Mouse (Mus musculus) kidney, postnatal 0 days (tissue): Measurements from ENCODE around the gene Foxm1. TPM values are rescaled to one million over a fixed set of nuclear protein-coding genes. Genes with fewer than 3 reads are reported as not detected.

Experiments
- ATAC-seq: fragments of 200-750 bp; cut with Nextera tagmentation; replicated peaks from 2 replicates; pipeline ENCODE4 v1.8.0; 2017; ENCODE audit warnings: low read depth, moderate number of reproducible peaks, moderate TSS enrichment, moderate library complexity; ENCODE audit not compliant: low FRiP score
- DNase-seq: peaks from one replicate; pipeline ENCODE4 v3.0.0-alpha.2; 2016; ENCODE audit warnings: low spot score
- H3K27ac ChIP-seq: fragments of 300-500 bp; sonication (generic); 2 replicates; pipeline ENCODE4 v1.5.1; 2014; ENCODE audit warnings: mild to moderate bottlenecking
- H3K27me3 ChIP-seq: fragments of 300-500 bp; sonication (generic); 2 replicates; pipeline ENCODE4 v1.6.1; 2014; ENCODE audit warnings: low read length, mixed read lengths; ENCODE audit not compliant: insufficient read depth
- H3K36me3 ChIP-seq: fragments of 300-500 bp; sonication (generic); 2 replicates; pipeline ENCODE4 v1.6.1; 2014; ENCODE audit warnings: low read length, mixed read lengths; ENCODE audit not compliant: insufficient read depth
- H3K4me1 ChIP-seq: fragments of 300-500 bp; sonication (generic); replicated peaks from 2 replicates; pipeline ENCODE4 v1.6.1; 2014; ENCODE audit warnings: antibody characterized with exemption, low read length, mixed read lengths; ENCODE audit not compliant: insufficient read depth
- H3K4me2 ChIP-seq: fragments of 300-500 bp; sonication (generic); 2 replicates; pipeline ENCODE4 v1.6.1; 2014; ENCODE audit warnings: mild to moderate bottlenecking, low read length, moderate library complexity, mixed read lengths
- H3K4me3 ChIP-seq: fragments of 300-500 bp; sonication (generic); replicated peaks from 2 replicates; pipeline ENCODE4 v1.5.1; 2014; ENCODE audit warnings: low read depth, low read length
- H3K9ac ChIP-seq: fragments of 300-500 bp; sonication (generic); 2 replicates; pipeline ENCODE4 v1.6.1; 2014; ENCODE audit warnings: low read depth, low read length
- H3K9me3 ChIP-seq: fragments of 300-500 bp; sonication (generic); replicated peaks from 2 replicates; pipeline ENCODE4 v1.6.1; 2016; ENCODE audit warnings: low read length, inconsistent platforms, mixed read lengths
- CTCF ChIP-seq: IDR thresholded peaks from 2 replicates; pipeline ENCODE4 v1.5.1; 2016; ENCODE audit warnings: antibody characterized with exemption, low read depth, mild to moderate bottlenecking, moderate library complexity
- WGBS: fragments of 180-500 bp; shearing (Covaris S2); extraction: QIAGEN DNeasy Blood & Tissue Kit; methylation state at CpG from one replicate; pipeline ENCODE4 v1.1.7; 2014; 5-methylcytosine and 5-hydroxymethylcytosine counted together
- polyA plus RNA-seq: library from polyadenylated mRNA; unstranded; fragments of >200 nt; fragmentation: Nextera tagmentation; extraction: Ambion mirVana; gene quantifications from 2 replicates; pipeline ENCODE4 v1.2.1, GENCODE M21; 2015

The Foxm1 gene
- polyA plus RNA-seq, 1 experiment from 2014 or later: 11.8 TPM

DNA sequence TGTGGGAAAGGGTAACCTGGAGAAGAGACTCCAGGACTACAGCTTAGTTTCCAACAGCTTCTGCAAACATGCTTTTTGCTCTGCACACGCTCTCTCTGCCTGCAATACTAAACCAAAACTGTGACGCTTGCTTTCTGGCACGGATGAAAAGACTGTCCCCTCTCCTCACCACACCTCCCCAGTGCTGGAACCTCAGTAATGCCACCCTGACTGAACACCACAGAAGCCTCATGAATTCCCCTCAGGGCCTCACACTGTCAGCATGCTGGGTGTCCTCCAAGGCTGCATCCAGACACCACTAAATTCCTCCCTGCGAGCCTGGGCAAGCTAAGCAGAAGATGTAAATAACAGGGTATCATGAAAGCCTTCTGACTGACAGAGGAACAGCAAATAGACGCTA, 23.9 kb upstream of the Foxm1 start:
- ATAC-seq: no peak
- no peak overlapping the region for H3K4me3 ChIP-seq
- peak; percentile 34 for DNase-seq
- WGBS: 22% methylated on average over 5 of the region's 5 CpGs
- TF ChIP-seq CTCF: no peak
- H3K36me3 ChIP-seq: no peaks in the 10 kb centered on the region
- H3K9me3 ChIP-seq: no peaks in the 10 kb centered on the region
- peaks cover 8% of the 10 kb centered on the region; the same call in 1 of the 2 replicates for H3K4me1 ChIP-seq
- H3K27ac ChIP-seq: peak overlapping the region; percentile 2; the same call in 1 of the 2 replicates
- no peaks in the 10 kb centered on the region for H3K27me3 ChIP-seq
- no peak overlapping the region for H3K4me2 ChIP-seq
- no peak overlapping the region for H3K9ac ChIP-seq

DNA sequence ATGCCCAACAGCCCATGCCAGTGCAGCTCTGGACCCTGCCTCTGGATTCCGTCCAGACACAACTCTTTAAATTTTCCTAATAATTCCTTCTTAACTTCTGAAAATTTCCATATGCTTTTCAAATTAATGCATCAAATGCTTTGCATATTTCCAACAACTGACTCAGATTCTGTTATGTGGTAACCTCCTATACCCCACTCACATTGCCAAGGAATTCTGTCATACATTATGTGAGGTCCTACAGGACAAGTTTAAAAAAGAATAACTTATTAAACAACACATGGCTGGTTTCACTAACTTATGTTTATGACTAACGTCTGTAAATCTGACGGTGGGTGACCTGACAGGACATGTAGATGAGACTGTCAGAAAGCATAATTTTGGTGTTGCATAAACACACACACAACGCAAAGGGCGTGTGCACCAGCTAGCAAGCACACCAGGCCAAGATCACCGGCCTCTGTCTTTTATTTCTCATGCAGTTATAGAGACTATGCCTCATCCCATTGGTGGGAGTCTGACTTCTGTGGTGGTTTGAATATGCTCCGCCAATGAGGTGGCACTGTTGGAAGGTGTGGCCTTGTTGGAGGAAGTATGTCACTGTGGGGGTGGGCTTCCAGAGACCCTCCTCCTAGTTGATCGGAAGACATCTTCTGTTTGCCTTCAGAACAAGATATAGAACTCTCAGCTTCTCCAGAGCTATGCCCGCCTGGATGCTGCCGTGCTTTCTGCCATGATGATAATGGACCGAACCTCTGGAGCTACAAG, 20.6 kb upstream of the Foxm1 start:
- no peak overlapping the region for H3K9ac ChIP-seq
- H3K36me3 ChIP-seq: no peaks in the 10 kb centered on the region
- no peaks in the 10 kb centered on the region for H3K9me3 ChIP-seq
- WGBS: 85% methylated on average over 11 of the region's 11 CpGs
- peak; percentile 24; the same call in 1 of the 2 replicates for ATAC-seq
- peak; percentile 62 for DNase-seq
- no peak overlapping the region for H3K4me3 ChIP-seq
- H3K27me3 ChIP-seq: no peaks in the 10 kb centered on the region
- no peak overlapping the region for H3K4me2 ChIP-seq
- peaks cover 3% of the 10 kb centered on the region; the same call in 1 of the 2 replicates for H3K4me1 ChIP-seq
- peak overlapping the region; percentile 47 for H3K27ac ChIP-seq
- no peak for TF ChIP-seq CTCF

DNA sequence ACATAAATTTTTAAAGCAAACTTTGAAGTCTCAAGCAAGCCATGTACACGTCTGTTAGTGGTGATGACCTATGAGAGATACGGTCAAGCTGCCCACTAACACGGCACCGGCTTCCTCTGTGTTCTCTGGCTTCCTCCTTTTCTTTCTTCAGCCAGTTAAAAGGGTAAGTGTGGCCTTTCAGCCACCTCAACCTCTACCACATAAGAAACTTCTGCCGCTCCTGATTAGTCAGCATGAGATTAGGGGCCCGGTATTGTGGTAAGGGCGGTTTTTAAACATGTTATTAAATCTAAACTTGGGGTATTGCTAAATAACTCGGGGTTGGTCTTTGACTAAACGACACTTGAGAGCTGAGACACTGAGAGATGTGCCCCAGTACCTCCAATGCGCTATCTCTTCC, 17.1 kb upstream of the Foxm1 start:
- DNase-seq (no peak), ATAC-seq (no peak)
- Histone ChIP-seq H3K4me2 (no peak overlapping the region), H3K36me3 (no peaks in the 10 kb centered on the region), H3K27me3 (no peaks in the 10 kb centered on the region), H3K9ac (no peak overlapping the region), H3K27ac (no peak overlapping the region), H3K4me1 (no peaks in the 10 kb centered on the region), H3K9me3 (no peaks in the 10 kb centered on the region), H3K4me3 (no peak overlapping the region)
- WGBS: 77% methylated on average over 10 of the region's 10 CpGs
- TF ChIP-seq CTCF: no peak

DNA sequence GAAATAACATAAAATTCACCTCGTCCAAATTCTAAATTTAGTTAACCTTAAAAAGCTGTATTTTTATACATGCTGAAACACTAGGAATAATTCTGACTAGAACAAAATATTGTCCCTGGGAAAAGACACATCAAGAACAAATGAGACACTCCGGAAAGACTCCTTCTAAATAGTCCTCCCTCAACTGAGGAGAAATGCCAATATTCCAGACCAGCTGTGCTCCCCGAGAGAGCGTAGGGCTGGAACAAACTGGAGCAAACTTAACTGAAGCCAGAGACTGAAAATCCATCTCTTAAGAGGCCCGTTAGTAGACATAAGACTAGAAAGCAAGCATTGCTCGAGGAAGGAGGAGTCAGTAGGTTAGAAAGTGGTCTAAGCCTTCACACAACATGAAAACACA, 16.0 kb upstream of the Foxm1 start:
- Histone ChIP-seq H3K4me2 (no peak overlapping the region), H3K9me3 (no peaks in the 10 kb centered on the region), H3K27ac (no peak overlapping the region), H3K9ac (no peak overlapping the region), H3K4me3 (no peak overlapping the region), H3K27me3 (no peaks in the 10 kb centered on the region), H3K36me3 (no peaks in the 10 kb centered on the region), H3K4me1 (no peaks in the 10 kb centered on the region)
- TF ChIP-seq CTCF: no peak
- WGBS: 75% methylated on average over 6 of the region's 6 CpGs
- DNase-seq (no peak), ATAC-seq (no peak)

DNA sequence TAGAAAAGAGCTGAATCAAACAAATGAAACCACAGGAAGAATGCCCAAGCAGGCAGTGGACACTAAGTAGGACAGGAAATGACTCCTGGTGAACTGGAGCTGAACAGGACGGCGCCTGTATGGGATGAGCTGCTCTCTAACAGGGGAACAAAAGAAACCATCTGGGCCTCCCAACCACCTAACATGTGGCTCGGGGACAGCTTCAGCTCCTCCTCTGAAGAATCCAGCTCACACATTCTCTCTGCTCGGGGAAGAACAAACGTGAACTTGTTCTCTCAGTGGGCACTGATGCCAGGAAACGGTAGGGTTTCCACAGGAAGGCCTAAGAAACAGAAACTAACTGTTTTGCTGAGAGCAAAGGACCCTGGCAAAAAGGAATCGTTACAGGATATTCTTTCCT, 13.1 kb upstream of the Foxm1 start:
- ATAC-seq (no peak), DNase-seq (peak; percentile 35)
- Histone ChIP-seq H3K36me3 (0 out of 2 replicates have a peak, but pooled peaks cover 4% of the 10 kb centered on the region), H3K9ac (no peak overlapping the region), H3K4me2 (no peak overlapping the region), H3K27ac (0 out of 2 replicates have a peak overlapping the region, but pooled peaks have one; percentile 50), H3K4me1 (peaks cover 8% of the 10 kb centered on the region; the same call in 1 of the 2 replicates), H3K9me3 (no peaks in the 10 kb centered on the region), H3K4me3 (no peak overlapping the region), H3K27me3 (no peaks in the 10 kb centered on the region)
- no peak for TF ChIP-seq CTCF
- 43% methylated on average over 7 of the region's 7 CpGs for WGBS

DNA sequence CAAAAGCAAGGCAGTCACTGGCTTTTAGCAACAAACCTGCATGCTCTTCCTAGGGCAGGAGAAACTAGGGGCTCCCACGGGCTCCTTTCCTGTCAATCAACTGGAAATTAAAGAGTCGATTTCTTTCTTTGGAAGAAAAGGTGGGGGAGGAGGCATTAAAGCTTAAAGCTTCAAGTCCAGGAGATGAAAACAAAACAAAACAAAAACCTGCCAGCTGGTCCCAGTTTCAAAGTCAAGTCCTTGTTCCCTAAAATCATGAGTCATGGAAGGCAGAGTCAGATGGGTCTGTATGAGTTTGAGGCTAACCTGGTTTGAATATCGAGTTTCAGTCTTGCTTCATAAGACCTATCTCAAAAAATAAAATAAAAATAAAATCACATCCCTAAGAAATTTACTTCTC, 8.6 kb upstream of the Foxm1 start:
- Histone ChIP-seq H3K36me3 (peaks cover 10% of the 10 kb centered on the region; the same call in 1 of the 2 replicates), H3K9me3 (no peaks in the 10 kb centered on the region), H3K4me2 (peak overlapping the region; percentile 68; the same call in 1 of the 2 replicates), H3K27ac (no peak overlapping the region), H3K4me1 (peaks cover 9% of the 10 kb centered on the region; the same call in 1 of the 2 replicates), H3K9ac (0 out of 2 replicates have a peak overlapping the region, but pooled peaks have one; percentile 18), H3K27me3 (no peaks in the 10 kb centered on the region), H3K4me3 (peak overlapping the region; percentile 73; the same call in 1 of the 2 replicates)
- no peak for TF ChIP-seq CTCF
- peak; percentile 56 for DNase-seq
- ATAC-seq: no peak
- 28% methylated on average over 3 of the region's 3 CpGs for WGBS
